Mouse (Mus musculus): ENCODE data around the gene Cdyl.

The Cdyl gene

GRCm38 (mm10) chr13:35689560-35689959 lies 29.9 kb downstream of the Cdyl start:
- no peak for DNase-seq (ENCODE audit: low read depth, low spot score)

- no peak for DNase-seq (ENCODE audit: low read depth, low spot score)
Measured at GRCm38 (mm10) chr13:35717658-35718057, 58.0 kb downstream of the Cdyl start.

- no peak for DNase-seq (ENCODE audit: low read depth, low spot score)
Measured at GRCm38 (mm10) chr13:35719581-35719980, 59.9 kb downstream of the Cdyl start.

GRCm38 (mm10) chr13:35723073-35723472 lies 63.4 kb downstream of the Cdyl start:
- DNase-seq (ENCODE audit: low read depth, low spot score): no peak

GRCm38 (mm10) chr13:35726025-35726424 lies 66.4 kb downstream of the Cdyl start:
- no peak for DNase-seq (ENCODE audit: low read depth, low spot score)

GRCm38 (mm10) chr13:35732131-35732530 lies 72.5 kb downstream of the Cdyl start:
- no peak for DNase-seq (ENCODE audit: low read depth, low spot score)

- DNase-seq (ENCODE audit: low read depth, low spot score): no peak
Measured at GRCm38 (mm10) chr13:35732891-35733596, 73.4 kb downstream of the Cdyl start.

GRCm38 (mm10) chr13:35737565-35737964 lies 77.9 kb downstream of the Cdyl start:
- DNase-seq (ENCODE audit: low read depth, low spot score): no peak

- no peak for DNase-seq (ENCODE audit: low read depth, low spot score)
Measured at GRCm38 (mm10) chr13:35738210-35738609, 78.6 kb downstream of the Cdyl start.

GRCm38 (mm10) chr13:35739473-35739872 lies 79.8 kb downstream of the Cdyl start:
- no peak for DNase-seq (ENCODE audit: low read depth, low spot score)

GRCm38 (mm10) chr13:35740301-35741039 lies 80.8 kb downstream of the Cdyl start:
- DNase-seq (ENCODE audit: low read depth, low spot score): peak; percentile 79

GRCm38 (mm10) chr13:35741040-35741619 lies 81.5 kb downstream of the Cdyl start:
- peak; percentile 95 for DNase-seq (ENCODE audit: low read depth, low spot score)

GRCm38 (mm10) chr13:35741620-35742421 lies 82.2 kb downstream of the Cdyl start:
- DNase-seq (ENCODE audit: low read depth, low spot score): peak; percentile 67

- no peak for DNase-seq (ENCODE audit: low read depth, low spot score)
Measured at GRCm38 (mm10) chr13:35742696-35743095, 83.1 kb downstream of the Cdyl start.

- DNase-seq (ENCODE audit: low read depth, low spot score): no peak
Measured at GRCm38 (mm10) chr13:35743196-35743595, 83.6 kb downstream of the Cdyl start.

GRCm38 (mm10) chr13:35749194-35749593 lies 89.6 kb downstream of the Cdyl start:
- no peak for DNase-seq (ENCODE audit: low read depth, low spot score)

- DNase-seq (ENCODE audit: low read depth, low spot score): no peak
Measured at GRCm38 (mm10) chr13:35749680-35750079, 90.0 kb downstream of the Cdyl start.

- no peak for DNase-seq (ENCODE audit: low read depth, low spot score)
Measured at GRCm38 (mm10) chr13:35752046-35752445, 92.4 kb downstream of the Cdyl start.

GRCm38 (mm10) chr13:35755002-35755401 lies 95.4 kb downstream of the Cdyl start:
- DNase-seq (ENCODE audit: low read depth, low spot score): no peak

- DNase-seq (ENCODE audit: low read depth, low spot score): no peak
Measured at GRCm38 (mm10) chr13:35755655-35756283, 96.1 kb downstream of the Cdyl start.

All from CD4-positive, CD25-positive, alpha-beta regulatory T cell, adult 2 months (primary cell).